Mouse (Mus musculus): ENCODE results near the gene Itgae. TPM values are rescaled to one million over a fixed set of nuclear protein-coding genes. Genes with fewer than 3 reads are reported as not detected.

Gene Itgae
- polyA plus RNA-seq, 1 experiment, result 24.6 TPM

- Histone ChIP-seq H3K4me3 (ENCODE audit: control insufficient read depth, insufficient read depth, low read length) (no peak overlapping the region), H3K27ac (ENCODE audit: control insufficient read depth, insufficient read depth, low read length) (no peak overlapping the region), H3K27me3 (ENCODE audit: control insufficient read depth, insufficient read depth, low read length) (no peaks in the 10 kb centered on the region), H3K36me3 (ENCODE audit: control insufficient read depth, insufficient read depth, low read length) (no peaks in the 10 kb centered on the region), H3K4me1 (replicated peaks; ENCODE audit: control insufficient read depth, insufficient read depth, low read length) (peaks cover 21% of the 10 kb centered on the region)
- DNase-seq, result no peak
- TF ChIP-seq POLR2A (IDR thresholded peaks at IDR 0.05; ENCODE audit: control insufficient read depth, extremely low read depth, insufficient read depth, low read length, poor library complexity), result no peak
- TF ChIP-seq CTCF (IDR thresholded peaks at IDR 0.05; ENCODE audit: borderline replicate concordance, control insufficient read depth, extremely low read depth, insufficient read depth, low read length, poor library complexity), result no peak
- 98% methylated on average over 3 of the region's 3 CpGs for WGBS
Measured at GRCm38 (mm10) chr11:73109941-73110340, 19.6 kb downstream of the Itgae start.

- 92% methylated on average over 6 of the region's 6 CpGs for WGBS
- Histone ChIP-seq H3K27me3 (ENCODE audit: control insufficient read depth, insufficient read depth, low read length) (no peaks in the 10 kb centered on the region), H3K27ac (ENCODE audit: control insufficient read depth, insufficient read depth, low read length) (no peak overlapping the region), H3K4me1 (replicated peaks; ENCODE audit: control insufficient read depth, insufficient read depth, low read length) (peaks cover 21% of the 10 kb centered on the region), H3K36me3 (ENCODE audit: control insufficient read depth, insufficient read depth, low read length) (no peaks in the 10 kb centered on the region), H3K4me3 (ENCODE audit: control insufficient read depth, insufficient read depth, low read length) (no peak overlapping the region)
- DNase-seq, result no peak
- TF ChIP-seq CTCF (IDR thresholded peaks at IDR 0.05; ENCODE audit: borderline replicate concordance, control insufficient read depth, extremely low read depth, insufficient read depth, low read length, poor library complexity) (no peak), POLR2A (IDR thresholded peaks at IDR 0.05; ENCODE audit: control insufficient read depth, extremely low read depth, insufficient read depth, low read length, poor library complexity) (no peak)
Measured at GRCm38 (mm10) chr11:73111414-73111813, 21.0 kb downstream of the Itgae start.

GRCm38 (mm10) chr11:73126495-73126894 is 36.1 kb downstream of the Itgae start:
- no peaks in the 10 kb centered on the region for H3K36me3 ChIP-seq (ENCODE audit: control insufficient read depth, insufficient read depth, low read length)
- no peaks in the 10 kb centered on the region for H3K27me3 ChIP-seq (ENCODE audit: control insufficient read depth, insufficient read depth, low read length)
- H3K4me1 ChIP-seq (replicated peaks; ENCODE audit: control insufficient read depth, insufficient read depth, low read length), result no peaks in the 10 kb centered on the region; the same call in 1 of the 2 replicates
- TF ChIP-seq CTCF (IDR thresholded peaks at IDR 0.05; ENCODE audit: borderline replicate concordance, control insufficient read depth, extremely low read depth, insufficient read depth, low read length, poor library complexity) (no peak), POLR2A (IDR thresholded peaks at IDR 0.05; ENCODE audit: control insufficient read depth, extremely low read depth, insufficient read depth, low read length, poor library complexity) (no peak)
- WGBS, result 97% methylated on average over 6 of the region's 6 CpGs
- no peak overlapping the region for H3K4me3 ChIP-seq (ENCODE audit: control insufficient read depth, insufficient read depth, low read length)
- no peak overlapping the region for H3K27ac ChIP-seq (ENCODE audit: control insufficient read depth, insufficient read depth, low read length)
- DNase-seq, result no peak

GRCm38 (mm10) chr11:73131020-73131419 is 40.6 kb downstream of the Itgae start:
- TF ChIP-seq POLR2A (IDR thresholded peaks at IDR 0.05; ENCODE audit: control insufficient read depth, extremely low read depth, insufficient read depth, low read length, poor library complexity) (no peak), CTCF (IDR thresholded peaks at IDR 0.05; ENCODE audit: borderline replicate concordance, control insufficient read depth, extremely low read depth, insufficient read depth, low read length, poor library complexity) (peak; percentile 50; the same call in 1 of the 2 replicates)
- DNase-seq, result peak; percentile 65
- Histone ChIP-seq H3K4me3 (ENCODE audit: control insufficient read depth, insufficient read depth, low read length) (no peak overlapping the region), H3K27me3 (ENCODE audit: control insufficient read depth, insufficient read depth, low read length) (no peaks in the 10 kb centered on the region), H3K27ac (ENCODE audit: control insufficient read depth, insufficient read depth, low read length) (no peak overlapping the region), H3K4me1 (replicated peaks; ENCODE audit: control insufficient read depth, insufficient read depth, low read length) (peaks cover 5% of the 10 kb centered on the region), H3K36me3 (ENCODE audit: control insufficient read depth, insufficient read depth, low read length) (no peaks in the 10 kb centered on the region)
- 11% methylated on average over 7 of the region's 7 CpGs for WGBS

GRCm38 (mm10) chr11:73132999-73133398 is 42.6 kb downstream of the Itgae start:
- WGBS, result 71% methylated on average over 6 of the region's 6 CpGs
- no peak for TF ChIP-seq CTCF (IDR thresholded peaks at IDR 0.05; ENCODE audit: borderline replicate concordance, control insufficient read depth, extremely low read depth, insufficient read depth, low read length, poor library complexity)
- no peak for TF ChIP-seq POLR2A (IDR thresholded peaks at IDR 0.05; ENCODE audit: control insufficient read depth, extremely low read depth, insufficient read depth, low read length, poor library complexity)
- peaks cover 16% of the 10 kb centered on the region for H3K4me1 ChIP-seq (replicated peaks; ENCODE audit: control insufficient read depth, insufficient read depth, low read length)

GRCm38 (mm10) chr11:73134222-73134621 is 43.8 kb downstream of the Itgae start:
- TF ChIP-seq CTCF (IDR thresholded peaks at IDR 0.05; ENCODE audit: borderline replicate concordance, control insufficient read depth, extremely low read depth, insufficient read depth, low read length, poor library complexity), result no peak
- Histone ChIP-seq H3K27me3 (ENCODE audit: control insufficient read depth, insufficient read depth, low read length) (no peaks in the 10 kb centered on the region), H3K36me3 (ENCODE audit: control insufficient read depth, insufficient read depth, low read length) (no peaks in the 10 kb centered on the region), H3K27ac (ENCODE audit: control insufficient read depth, insufficient read depth, low read length) (no peak overlapping the region), H3K4me1 (replicated peaks; ENCODE audit: control insufficient read depth, insufficient read depth, low read length) (peaks cover 18% of the 10 kb centered on the region), H3K4me3 (ENCODE audit: control insufficient read depth, insufficient read depth, low read length) (no peak overlapping the region)
- WGBS, result 91% methylated on average over 5 of the region's 5 CpGs
- DNase-seq, result no peak

More at GRCm38 (mm10) chr11:73132999-73133398, 42.6 kb downstream of the Itgae start:
- Histone ChIP-seq H3K36me3 (ENCODE audit: control insufficient read depth, insufficient read depth, low read length) (no peaks in the 10 kb centered on the region), H3K27ac (ENCODE audit: control insufficient read depth, insufficient read depth, low read length) (no peak overlapping the region), H3K27me3 (ENCODE audit: control insufficient read depth, insufficient read depth, low read length) (no peaks in the 10 kb centered on the region), H3K4me3 (ENCODE audit: control insufficient read depth, insufficient read depth, low read length) (no peak overlapping the region)
- no peak for DNase-seq

- H3K4me1 ChIP-seq (replicated peaks; ENCODE audit: control insufficient read depth, insufficient read depth, low read length), result peaks cover 18% of the 10 kb centered on the region
- peak overlapping the region; percentile 17; the same call in 1 of the 2 replicates for H3K4me3 ChIP-seq (ENCODE audit: control insufficient read depth, insufficient read depth, low read length)
- no peak overlapping the region for H3K27ac ChIP-seq (ENCODE audit: control insufficient read depth, insufficient read depth, low read length)
- DNase-seq, result no peak
- no peaks in the 10 kb centered on the region for H3K36me3 ChIP-seq (ENCODE audit: control insufficient read depth, insufficient read depth, low read length)
- WGBS, result 24% methylated on average over 6 of the region's 6 CpGs
- H3K27me3 ChIP-seq (ENCODE audit: control insufficient read depth, insufficient read depth, low read length), result no peaks in the 10 kb centered on the region
- TF ChIP-seq POLR2A (IDR thresholded peaks at IDR 0.05; ENCODE audit: control insufficient read depth, extremely low read depth, insufficient read depth, low read length, poor library complexity) (no peak), CTCF (IDR thresholded peaks at IDR 0.05; ENCODE audit: borderline replicate concordance, control insufficient read depth, extremely low read depth, insufficient read depth, low read length, poor library complexity) (no peak)
Measured at GRCm38 (mm10) chr11:73136587-73136986, 46.2 kb downstream of the Itgae start.
